Mouse (Mus musculus) E14TG2a.4 (cell line): ENCODE data around the gene Rab11fip4.

ENCODE experiments used
- CTCF ChIP-seq: conservative IDR thresholded peaks from 2 replicates; pipeline ENCODE4 v1.5.1; 2014; ENCODE audit warnings: low read length
- NANOG ChIP-seq: IDR thresholded peaks from 2 replicates; pipeline ENCODE4 v1.6.1; 2014; ENCODE audit warnings: borderline replicate concordance, low read length, mixed read lengths
- POU5F1 ChIP-seq: IDR thresholded peaks from 2 replicates; pipeline ENCODE4 v1.6.1; 2014; ENCODE audit warnings: low read length, borderline replicate concordance

DNA sequence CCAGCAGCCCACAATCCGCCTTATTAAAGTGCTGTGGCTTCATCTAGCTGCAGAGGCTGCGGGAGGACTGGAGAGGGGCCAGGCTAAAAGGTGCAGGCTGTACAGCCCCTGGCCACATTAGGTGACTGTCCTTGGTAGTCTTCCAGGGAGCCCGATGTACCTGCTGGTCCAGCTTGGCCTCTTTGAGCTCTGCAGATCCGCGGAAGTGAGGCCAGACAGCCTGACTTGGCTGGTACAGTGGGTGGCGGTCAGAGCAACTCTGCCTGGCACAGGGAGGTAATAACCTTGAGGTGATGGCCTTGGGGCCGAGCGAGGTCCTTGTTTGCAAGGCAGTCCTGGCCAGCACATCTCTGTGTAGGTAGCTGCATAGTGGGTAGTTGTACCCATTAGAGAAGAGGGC is 75.5 kb downstream of the Rab11fip4 start:
- no peak for TF ChIP-seq CTCF
- no peak for TF ChIP-seq NANOG
- no peak for TF ChIP-seq POU5F1
